Mouse (Mus musculus) regulatory T cell (primary cell): ENCODE measurements around the gene Eva1c.

ENCODE experiments used
- in situ Hi-C: fragments of 300-600 bp; cut with MboI, MseI; formaldehyde crosslinking; loops from one replicate; pipeline ENCODE4 v1.15.1; 2025; ENCODE audit warnings: high pct_unique_total_duplicates

The Eva1c gene

DNA sequence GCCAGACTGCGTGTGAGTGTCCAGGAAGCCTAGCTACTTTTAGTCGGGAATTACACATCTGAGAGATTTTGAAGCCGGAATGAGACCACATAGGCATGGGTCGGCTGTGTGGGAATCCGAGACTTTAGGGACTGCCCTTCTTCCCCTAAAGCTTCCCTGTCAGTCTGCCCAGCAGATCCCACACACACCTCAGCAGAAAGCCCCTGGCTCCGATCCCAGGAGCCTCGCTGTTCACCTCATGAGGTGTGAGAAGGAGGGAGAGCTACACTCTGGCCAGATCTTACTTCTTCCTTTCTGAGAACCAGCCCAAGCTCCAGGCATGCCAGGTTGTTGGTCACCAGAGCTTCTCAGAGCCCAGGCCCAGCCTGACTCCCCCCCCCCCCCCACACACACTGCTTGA is 38.2 kb downstream of the Eva1c start:
- in situ Hi-C loops: no loop called here

DNA sequence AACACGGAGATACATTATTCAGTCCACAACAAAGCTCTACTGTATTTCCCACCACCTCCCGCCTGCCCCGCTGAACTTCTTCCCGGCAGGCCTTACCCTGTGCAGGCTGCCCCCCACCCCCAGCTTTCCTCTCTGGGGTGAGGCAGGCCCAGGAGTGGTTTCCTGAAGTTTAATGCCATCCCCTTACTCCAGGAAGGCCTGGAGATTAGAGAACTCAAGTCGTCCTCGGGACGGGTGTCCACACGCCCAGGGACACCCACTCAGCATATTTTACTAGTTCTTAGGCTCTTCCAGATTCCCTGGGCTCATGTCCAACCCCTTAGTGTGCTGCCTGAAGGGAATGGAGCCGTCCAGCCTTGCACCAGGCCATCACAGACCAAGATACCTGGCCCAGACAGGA is 39.1 kb downstream of the Eva1c start:
- in situ Hi-C loops: no loop called here

- in situ Hi-C loops: no loop called here
These were observed 41.6 kb downstream of the Eva1c start for GRCm38 (mm10) chr16:90868129-90868528.

DNA sequence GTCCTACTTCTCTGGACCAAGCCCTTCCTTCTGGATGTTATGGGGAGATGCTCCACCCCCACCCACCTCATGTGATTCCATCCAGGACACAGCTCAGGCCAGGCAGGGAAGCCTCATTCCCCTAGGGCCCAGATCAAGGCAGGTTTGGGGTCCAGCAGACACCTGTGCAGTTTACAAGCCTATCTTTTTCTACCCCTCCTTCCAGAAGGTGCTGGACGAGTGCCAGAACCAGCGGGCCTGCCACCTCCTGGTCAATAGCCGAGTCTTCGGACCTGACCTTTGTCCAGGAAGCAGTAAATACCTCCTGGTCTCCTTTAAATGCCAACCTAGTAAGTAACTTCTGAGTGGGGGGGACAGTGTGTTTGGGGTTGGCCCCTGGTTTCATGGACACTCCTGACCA is 42.8 kb downstream of the Eva1c start:
- in situ Hi-C loops: no loop called here

DNA sequence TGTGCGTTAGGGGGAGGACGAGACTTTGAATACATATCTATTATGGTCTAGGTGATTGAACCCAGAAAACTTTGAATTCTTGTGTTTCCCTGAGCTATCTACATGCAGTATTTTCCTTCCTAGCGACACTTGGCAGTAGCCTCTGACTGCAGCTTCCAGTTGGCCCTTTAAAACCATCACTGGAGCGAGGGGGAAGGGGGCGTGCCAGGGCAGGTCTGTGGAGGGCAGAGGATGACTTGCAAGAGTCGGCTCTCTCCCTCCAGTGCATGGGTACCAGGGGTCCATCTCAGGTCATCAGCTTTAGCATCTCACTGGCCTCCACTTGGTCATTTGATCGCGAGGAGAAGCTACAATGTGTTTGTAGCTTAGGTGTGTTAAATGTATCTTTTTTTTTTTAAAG is 46.4 kb downstream of the Eva1c start:
- in situ Hi-C loops: no loop called here

- in situ Hi-C loops: no loop called here
These were observed 48.0 kb downstream of the Eva1c start for GRCm38 (mm10) chr16:90874536-90874935.

- in situ Hi-C loops: no loop called here
These were observed 51.8 kb downstream of the Eva1c start for GRCm38 (mm10) chr16:90878135-90878860.

DNA sequence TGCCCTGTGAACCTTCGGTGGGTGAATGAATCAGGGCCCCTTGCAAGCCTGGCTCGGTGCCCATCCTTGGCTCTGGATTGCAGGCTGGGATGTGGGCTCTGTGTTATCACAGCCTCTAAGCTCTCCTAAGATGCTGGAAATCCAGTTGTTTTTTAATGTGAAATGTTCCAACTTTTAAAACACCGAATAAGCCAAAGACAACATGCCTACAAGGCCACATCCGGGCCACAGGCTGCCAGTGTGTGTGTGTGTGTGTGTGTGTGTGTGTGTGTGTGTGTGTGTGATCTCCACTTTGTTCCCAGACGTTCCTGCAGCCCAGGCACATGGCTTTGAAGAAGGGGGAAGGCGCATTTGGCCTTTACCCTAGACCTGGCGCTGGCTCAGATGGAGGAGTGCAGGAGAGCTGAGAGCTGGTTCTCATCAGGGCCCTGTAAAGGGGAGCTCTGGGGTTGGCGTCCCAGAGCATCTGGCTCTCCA is 56.0 kb downstream of the Eva1c start:
- in situ Hi-C loops: no loop called here

GRCm38 (mm10) chr16:90885351-90885750 is 58.8 kb downstream of the Eva1c start:
- in situ Hi-C loops: no loop called here

- in situ Hi-C loops: no loop called here
These were observed 59.5 kb downstream of the Eva1c start for GRCm38 (mm10) chr16:90885781-90886565.

DNA sequence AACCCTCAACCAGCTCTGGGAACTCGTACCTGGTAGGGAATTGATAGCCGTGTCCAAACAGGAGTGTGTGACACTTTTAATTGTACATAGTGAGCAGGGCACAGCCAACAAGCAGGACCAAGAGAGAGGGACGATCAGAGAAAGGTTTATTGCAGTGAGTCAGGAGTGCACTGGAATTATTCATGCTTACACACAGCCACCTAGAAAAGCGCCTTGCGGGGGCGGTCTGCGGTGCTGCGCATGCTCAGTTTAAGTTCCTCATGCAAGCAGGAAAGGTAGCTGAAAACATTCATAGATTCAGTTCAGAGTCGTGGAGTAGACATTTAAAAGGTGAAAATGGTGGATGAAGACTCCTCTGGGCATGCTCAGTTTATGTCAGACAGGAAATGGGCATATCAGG is 64.2 kb downstream of the Eva1c start:
- in situ Hi-C loops: no loop called here

GRCm38 (mm10) chr16:90891601-90892000 is 65.1 kb downstream of the Eva1c start:
- in situ Hi-C loops: no loop called here

GRCm38 (mm10) chr16:90892081-90892480 is 65.6 kb downstream of the Eva1c start:
- in situ Hi-C loops: no loop called here

- in situ Hi-C loops: no loop called here
These were observed 66.5 kb downstream of the Eva1c start for GRCm38 (mm10) chr16:90893019-90893418.

DNA sequence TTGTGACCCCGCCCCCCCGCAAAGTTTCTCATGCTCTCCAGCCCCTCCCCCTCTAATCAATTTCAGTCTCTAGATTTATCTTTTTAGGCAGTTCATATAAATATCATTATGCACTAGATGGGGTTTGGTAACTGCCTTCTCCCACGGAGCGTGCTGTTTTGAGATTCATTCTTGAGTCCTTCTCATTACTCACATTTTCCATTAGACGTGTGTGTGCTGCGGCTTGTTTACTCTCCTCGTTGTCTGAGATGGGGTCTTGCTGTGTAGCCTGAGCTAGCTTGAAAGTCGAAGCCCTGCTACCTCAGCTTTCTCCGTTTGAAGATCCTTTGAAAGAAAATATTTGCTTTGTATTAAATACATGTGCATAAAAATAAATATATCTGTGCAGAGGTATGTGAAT is 67.3 kb downstream of the Eva1c start:
- in situ Hi-C loops: no loop called here

DNA sequence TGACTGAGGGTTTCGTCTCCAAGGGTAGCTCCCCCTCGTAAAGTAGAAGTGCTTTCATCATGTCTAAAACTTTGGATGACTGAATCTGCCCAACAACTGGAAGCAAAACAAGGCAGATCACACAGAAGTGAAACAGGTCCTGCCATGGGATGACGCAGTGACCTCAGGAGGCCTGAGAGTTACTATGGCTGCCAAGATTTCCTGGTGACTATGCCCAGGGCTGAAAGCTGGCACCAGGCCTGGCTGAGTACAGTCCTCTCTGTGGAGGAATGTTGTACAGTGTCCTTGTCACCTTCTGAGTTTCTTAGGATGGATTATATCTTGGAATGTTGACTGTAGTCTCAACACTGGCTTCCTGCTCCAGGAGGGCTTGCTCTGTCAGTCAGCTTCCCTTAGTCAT is 71.1 kb downstream of the Eva1c start:
- in situ Hi-C loops: no loop called here

- in situ Hi-C loops: no loop called here
These were observed 73.0 kb downstream of the Eva1c start for GRCm38 (mm10) chr16:90899498-90899897.

DNA sequence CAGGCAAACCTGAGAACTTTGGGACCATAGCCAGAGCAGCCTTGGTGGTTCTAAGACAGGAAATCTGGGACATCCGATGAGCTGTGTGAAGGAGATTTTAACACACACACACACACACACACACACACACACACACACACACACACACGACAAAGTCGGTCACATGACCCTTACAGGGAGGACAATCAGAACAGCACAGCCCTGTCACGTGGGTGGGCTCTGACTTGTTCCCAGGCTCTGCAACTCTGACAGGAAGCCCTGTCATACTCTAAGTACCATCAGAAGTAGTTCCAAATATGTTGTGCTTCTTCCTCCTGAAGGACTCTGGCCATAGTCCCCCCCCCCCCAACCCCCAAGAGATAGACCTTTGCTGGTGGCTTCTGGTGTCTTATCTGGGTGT is 74.8 kb downstream of the Eva1c start:
- in situ Hi-C loops: no loop called here

DNA sequence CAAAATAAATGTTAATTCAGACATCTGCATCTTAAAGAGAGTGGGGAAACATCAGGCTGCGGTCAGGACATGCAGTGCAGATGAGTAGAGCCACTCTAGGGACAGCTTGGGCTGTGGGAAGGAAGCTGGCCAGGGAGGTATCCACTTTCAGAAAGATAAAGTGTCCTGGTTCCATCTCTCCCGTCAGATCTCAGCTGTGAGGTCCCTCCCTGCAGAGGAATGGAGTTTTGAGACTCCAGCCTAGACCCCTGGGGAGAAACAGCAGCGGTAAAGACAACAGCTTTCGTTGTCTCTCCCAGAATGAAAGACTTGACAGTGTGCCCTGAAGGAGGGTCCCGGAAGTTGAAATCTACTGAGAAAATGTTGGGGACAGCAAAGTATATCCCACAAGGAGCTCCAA is 76.8 kb downstream of the Eva1c start:
- in situ Hi-C loops: no loop called here

DNA sequence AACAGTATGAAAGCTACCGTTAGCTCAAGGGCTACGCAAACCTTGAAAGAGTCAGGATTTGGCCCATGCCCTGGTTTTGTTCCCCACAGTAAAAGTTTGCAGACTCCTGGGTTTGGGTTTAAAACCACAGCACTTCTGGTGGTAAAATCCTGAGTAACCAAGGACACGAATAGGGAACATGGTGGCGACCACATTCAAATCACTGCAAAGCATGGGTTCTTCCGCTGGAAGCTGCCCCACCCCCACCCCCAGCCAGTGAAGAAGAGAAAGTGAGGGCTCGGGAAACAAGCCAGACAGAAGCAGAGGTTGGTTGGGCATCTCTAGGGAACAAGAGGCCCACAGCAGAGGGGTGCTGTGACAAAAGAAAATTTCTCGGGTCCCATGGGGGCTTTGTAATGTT is 80.7 kb downstream of the Eva1c start:
- in situ Hi-C loops: no loop called here

GRCm38 (mm10) chr16:90910855-90911533 is 84.5 kb downstream of the Eva1c start:
- in situ Hi-C loops: no loop called here

DNA sequence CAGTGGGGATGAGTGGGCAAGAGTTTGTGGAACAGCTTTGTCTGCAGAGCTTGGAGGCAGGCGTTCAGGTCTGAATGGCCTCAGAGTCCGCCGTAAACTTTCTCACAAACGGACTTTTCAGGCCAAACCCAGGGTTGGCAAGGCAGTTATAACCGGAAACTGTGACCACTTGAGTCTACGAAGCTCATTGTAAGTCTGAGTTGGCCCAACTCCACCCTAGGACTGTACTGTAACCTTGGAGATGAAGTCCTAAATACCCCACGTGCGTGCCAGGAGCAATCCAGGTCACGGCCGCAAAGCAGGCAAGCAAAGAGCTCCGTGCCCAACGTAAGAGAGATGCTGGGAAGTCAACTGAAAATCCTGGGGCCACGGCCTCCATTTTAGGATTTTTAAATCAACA is 85.2 kb downstream of the Eva1c start:
- in situ Hi-C loops: no loop called here
